Mouse (Mus musculus) hindbrain, embryonic 11.5 days (tissue): Measurements from ENCODE around the gene Fam136a. TPM values are rescaled to one million over a fixed set of nuclear protein-coding genes. Genes with fewer than 3 reads are reported as not detected.
"Not testable (repeated sequence)": the region's sequence is repeated elsewhere in the genome, so short reads cannot be mapped to it uniquely, and the experiment has no call there.

ENCODE experiments used
- ATAC-seq: fragments of 200-750 bp; cut with Nextera tagmentation; 2 replicates; pipeline ENCODE4 v1.8.0; 2017; ENCODE audit warnings: mild to moderate bottlenecking, moderate TSS enrichment, moderate library complexity; ENCODE audit not compliant: low FRiP score
- DNase-seq: peaks from one replicate; pipeline ENCODE4 v3.0.0-alpha.2; 2015; ENCODE audit warnings: low spot score
- H3K27ac ChIP-seq: fragments of 300-500 bp; sonication (generic); 2 replicates; pipeline ENCODE4 v1.5.1; 2014; ENCODE audit warnings: mild to moderate bottlenecking, low read depth, low read length
- H3K27me3 ChIP-seq: fragments of 300-500 bp; sonication (generic); 2 replicates; pipeline ENCODE4 v1.6.1; 2014; ENCODE audit warnings: mild to moderate bottlenecking, low read length, moderate library complexity, mixed read lengths; ENCODE audit not compliant: control insufficient read depth, insufficient read depth
- H3K36me3 ChIP-seq: fragments of 300-500 bp; sonication (generic); 2 replicates; pipeline ENCODE4 v1.6.1; 2014; ENCODE audit warnings: mild to moderate bottlenecking, low read length, moderate library complexity, mixed read lengths; ENCODE audit not compliant: control insufficient read depth, insufficient read depth
- H3K4me1 ChIP-seq: fragments of 300-500 bp; sonication (generic); replicated peaks from 2 replicates; pipeline ENCODE4 v1.6.1; 2014; ENCODE audit warnings: low read length, mixed read lengths; ENCODE audit not compliant: control insufficient read depth, insufficient read depth
- H3K4me2 ChIP-seq: fragments of 300-500 bp; sonication (generic); replicated peaks from 2 replicates; pipeline ENCODE4 v1.6.1; 2014; ENCODE audit warnings: mild to moderate bottlenecking, low read depth, low read length
- H3K4me3 ChIP-seq: fragments of 300-500 bp; sonication (generic); 2 replicates; pipeline ENCODE4 v1.5.1; 2014; ENCODE audit warnings: low read depth, low read length
- H3K9ac ChIP-seq: fragments of 300-500 bp; sonication (generic); 2 replicates; pipeline ENCODE4 v1.6.1; 2014; ENCODE audit warnings: low read depth, low read length
- H3K9me3 ChIP-seq: fragments of 300-500 bp; sonication (generic); 2 replicates; pipeline ENCODE4 v1.6.1; 2016; ENCODE audit warnings: low read length; ENCODE audit not compliant: control insufficient read depth
- WGBS: fragments of 180-500 bp; shearing (Covaris S2); extraction: QIAGEN DNeasy Blood & Tissue Kit; methylation state at CpG from one replicate; pipeline ENCODE4 v1.1.7; 2014; 5-methylcytosine and 5-hydroxymethylcytosine counted together
- polyA plus RNA-seq: library from polyadenylated mRNA; unstranded; fragments of >200 nt; fragmentation: Nextera tagmentation; extraction: Ambion mirVana; gene quantifications from 2 replicates; pipeline ENCODE4 v1.2.1, GENCODE M21; 2014

Fam136a gene
- polyA plus RNA-seq, 1 experiment from 2014 or later = 137 TPM

GRCm38 (mm10) chr6:86371340-86371911 lies 6.0 kb downstream of the Fam136a start:
- peak; percentile 97 for DNase-seq

GRCm38 (mm10) chr6:86371950-86372516 lies 6.6 kb downstream of the Fam136a start:
- 0 out of 2 replicates have a peak, but pooled peaks cover 2% of the 10 kb centered on the region for H3K4me1 ChIP-seq
- peak overlapping the region; percentile 85 for H3K9ac ChIP-seq
- peak overlapping the region; percentile 89 for H3K4me3 ChIP-seq
- ATAC-seq (no peak), DNase-seq (no peak)
- WGBS = 5% methylated on average over 12 of the region's 12 CpGs
- peaks cover under 1% of the 10 kb centered on the region; the same call in 1 of the 2 replicates for H3K36me3 ChIP-seq
- H3K27me3 ChIP-seq = no peaks in the 10 kb centered on the region
- H3K27ac ChIP-seq = no peak overlapping the region; the same call in 1 of the 2 replicates
- no peaks in the 10 kb centered on the region for H3K9me3 ChIP-seq
- H3K4me2 ChIP-seq = peak overlapping the region; percentile 78

More at GRCm38 (mm10) chr6:86371340-86371911, 6.0 kb downstream of the Fam136a start:
- Histone ChIP-seq H3K9ac (peak overlapping the region; percentile 85), H3K9me3 (no peaks in the 10 kb centered on the region), H3K4me2 (peak overlapping the region; percentile 78), H3K36me3 (no peaks in the 10 kb centered on the region), H3K27me3 (no peaks in the 10 kb centered on the region), H3K27ac (peak overlapping the region; percentile 87), H3K4me3 (peak overlapping the region; percentile 89), H3K4me1 (0 out of 2 replicates have a peak, but pooled peaks cover 2% of the 10 kb centered on the region)
- ATAC-seq = peak; percentile 96
- WGBS = under 1% methylated on average over 50 of the region's 50 CpGs

- no peak overlapping the region for H3K9ac ChIP-seq
- no peaks in the 10 kb centered on the region for H3K27me3 ChIP-seq
- H3K4me2 ChIP-seq = no peak overlapping the region
- H3K4me1 ChIP-seq = 0 out of 2 replicates have a peak, but pooled peaks cover 2% of the 10 kb centered on the region
- no peaks in the 10 kb centered on the region for H3K9me3 ChIP-seq
- H3K4me3 ChIP-seq = no peak overlapping the region
- peaks cover 6% of the 10 kb centered on the region; the same call in 1 of the 2 replicates for H3K36me3 ChIP-seq
- H3K27ac ChIP-seq = no peak overlapping the region
- WGBS = 95% methylated on average over 6 of the region's 6 CpGs
- ATAC-seq = no peak
- no peak for DNase-seq
Observed at GRCm38 (mm10) chr6:86373556-86373955, 8.1 kb downstream of the Fam136a start.

- no peak overlapping the region for H3K4me2 ChIP-seq
- no peaks in the 10 kb centered on the region for H3K4me1 ChIP-seq
- no peaks in the 10 kb centered on the region for H3K9me3 ChIP-seq
- no peak overlapping the region for H3K27ac ChIP-seq
- H3K9ac ChIP-seq = no peak overlapping the region
- 92% methylated on average over 3 of the region's 3 CpGs for WGBS
- no peak overlapping the region for H3K4me3 ChIP-seq
- peaks cover 8% of the 10 kb centered on the region; the same call in 1 of the 2 replicates for H3K36me3 ChIP-seq
- DNase-seq (no peak), ATAC-seq (no peak)
- no peaks in the 10 kb centered on the region for H3K27me3 ChIP-seq
Observed at GRCm38 (mm10) chr6:86378341-86378740, 12.9 kb downstream of the Fam136a start.

- not testable (repeated sequence) for H3K4me2 ChIP-seq, H3K36me3 ChIP-seq, DNase-seq, H3K27ac ChIP-seq, H3K9ac ChIP-seq, H3K27me3 ChIP-seq, H3K4me3 ChIP-seq, ATAC-seq, H3K9me3 ChIP-seq, H3K4me1 ChIP-seq
- 74% methylated on average over 6 of the region's 8 CpGs for WGBS
Observed at GRCm38 (mm10) chr6:86380112-86380511, 14.7 kb downstream of the Fam136a start.

GRCm38 (mm10) chr6:86382551-86382950 lies 17.1 kb downstream of the Fam136a start:
- H3K9me3 ChIP-seq = no peaks in the 10 kb centered on the region
- no peaks in the 10 kb centered on the region for H3K27me3 ChIP-seq
- no peak for DNase-seq
- no peak overlapping the region for H3K27ac ChIP-seq
- ATAC-seq = no peak
- H3K9ac ChIP-seq = no peak overlapping the region
- peaks cover 6% of the 10 kb centered on the region; the same call in 1 of the 2 replicates for H3K36me3 ChIP-seq
- no peaks in the 10 kb centered on the region for H3K4me1 ChIP-seq
- no peak overlapping the region for H3K4me2 ChIP-seq
- H3K4me3 ChIP-seq = no peak overlapping the region

- 0 out of 2 replicates have a peak, but pooled peaks cover 6% of the 10 kb centered on the region for H3K36me3 ChIP-seq
- no peak for ATAC-seq
- WGBS = 48% methylated on average over 16 of the region's 16 CpGs
- no peaks in the 10 kb centered on the region for H3K27me3 ChIP-seq
- H3K4me2 ChIP-seq = no peak overlapping the region
- H3K9ac ChIP-seq = no peak overlapping the region
- H3K9me3 ChIP-seq = no peaks in the 10 kb centered on the region
- H3K4me3 ChIP-seq = no peak overlapping the region
- no peak overlapping the region for H3K27ac ChIP-seq
- no peaks in the 10 kb centered on the region for H3K4me1 ChIP-seq
- DNase-seq = no peak
Observed at GRCm38 (mm10) chr6:86383370-86383769, 17.9 kb downstream of the Fam136a start.

GRCm38 (mm10) chr6:86384692-86385091 lies 19.2 kb downstream of the Fam136a start:
- 0 out of 2 replicates have a peak, but pooled peaks cover 4% of the 10 kb centered on the region for H3K36me3 ChIP-seq
- H3K4me2 ChIP-seq = no peak overlapping the region
- ATAC-seq (no peak), DNase-seq (no peak)
- H3K4me3 ChIP-seq = no peak overlapping the region
- H3K9ac ChIP-seq = no peak overlapping the region
- H3K4me1 ChIP-seq = no peaks in the 10 kb centered on the region
- H3K27ac ChIP-seq = no peak overlapping the region
- H3K9me3 ChIP-seq = no peaks in the 10 kb centered on the region
- WGBS = 80% methylated on average over 4 of the region's 4 CpGs
- no peaks in the 10 kb centered on the region for H3K27me3 ChIP-seq
